Mouse (Mus musculus) megakaryocyte, embryonic 14.5 days (primary cell): ENCODE measurements around the gene Tmprss3. TPM values are rescaled to one million over a fixed set of nuclear protein-coding genes. Genes with fewer than 3 reads are reported as not detected.

Experiments
- H3K27me3 ChIP-seq: replicated peaks from 2 replicates; pipeline ENCODE3; 2012; ENCODE audit warnings: inconsistent platforms
- H3K36me3 ChIP-seq: replicated peaks from 2 replicates; pipeline ENCODE3; 2012; ENCODE audit warnings: low read length, inconsistent platforms, mixed read lengths
- H3K4me1 ChIP-seq: 2 replicates; pipeline ENCODE4 v1.6.1; 2012; ENCODE audit warnings: inconsistent platforms
- H3K4me3 ChIP-seq: replicated peaks from 2 replicates; pipeline ENCODE3; 2012; ENCODE audit warnings: moderate library complexity, mild to moderate bottlenecking, inconsistent platforms
- H3K9me3 ChIP-seq: 2 replicates; pipeline ENCODE4 v1.6.1; 2012; ENCODE audit warnings: inconsistent platforms
- FLI1 ChIP-seq: IDR thresholded peaks from 2 replicates; pipeline ENCODE4 v1.6.1; 2012; ENCODE audit warnings: low read length, inconsistent platforms, mixed read lengths
- GATA1 ChIP-seq: IDR thresholded peaks from 3 replicates; pipeline ENCODE4 v1.6.1; 2012; ENCODE audit warnings: mixed read lengths, low read length, inconsistent platforms, borderline replicate concordance
- polyA plus RNA-seq: library from polyadenylated mRNA; stranded (reverse); fragments of >175 nt; gene quantifications from 2 replicates; pipeline ENCODE4 v1.2.3, GENCODE M21; 2012; ENCODE audit warnings: low replicate concordance; ENCODE audit not compliant: insufficient read depth

The Tmprss3 gene
- polyA plus RNA-seq, 1 experiment = 0.10 TPM

DNA sequence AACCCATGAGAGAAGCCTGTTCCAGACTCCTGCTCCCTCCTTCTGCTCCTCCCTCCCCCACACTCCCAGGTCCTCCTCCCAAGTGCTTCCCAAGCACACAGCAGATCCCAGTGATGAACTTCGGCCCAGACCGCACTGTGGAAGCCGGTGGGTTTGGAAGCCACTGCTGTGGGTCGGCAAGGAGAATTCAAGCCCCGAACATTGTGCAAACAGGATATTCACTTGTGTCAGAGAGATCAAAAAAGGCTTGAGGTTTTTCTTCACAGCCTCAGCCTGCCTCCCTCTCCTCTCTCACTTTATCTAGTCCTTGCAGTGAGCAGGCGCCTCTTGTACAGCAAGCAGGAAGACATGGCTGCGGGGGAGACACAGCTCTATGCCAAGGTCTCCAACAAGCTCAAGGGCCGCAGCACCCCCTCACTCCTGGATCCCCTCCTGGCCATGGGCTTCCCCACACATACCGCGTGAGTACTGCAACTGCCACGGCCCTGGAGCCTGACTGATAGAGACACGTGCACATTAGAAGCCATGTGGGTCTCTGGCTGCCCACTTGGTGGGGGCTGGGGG is 9.1 kb upstream of the Tmprss3 start, which contains the start of gene Ubash3a:
Gene Ubash3a, plus strand, starts transcription at position 103 of the 564 bp plus-strand sequence.
- Histone ChIP-seq H3K27me3 (no peaks in the 10 kb centered on the region), H3K4me3 (peak within 1 kb of the TSS; percentile 92), H3K4me1 (peaks cover 75% of the 10 kb centered on the region), H3K9me3 (no peaks in the 10 kb centered on the region), H3K36me3 (peaks cover 33% of the 10 kb centered on the region)
- no peak for TF ChIP-seq GATA1
- TF ChIP-seq FLI1 = no peak

- Histone ChIP-seq H3K27me3 (peaks cover 3% of the 10 kb centered on the region), H3K4me1 (peaks cover 53% of the 10 kb centered on the region), H3K36me3 (no peaks in the 10 kb centered on the region), H3K4me3 (no peak overlapping the region), H3K9me3 (no peaks in the 10 kb centered on the region)
- no peak for TF ChIP-seq GATA1
- no peak for TF ChIP-seq FLI1
Observed at GRCm38 (mm10) chr17:31196283-31196682, 2.5 kb downstream of the Tmprss3 start.

GRCm38 (mm10) chr17:31195207-31195606 is 3.6 kb downstream of the Tmprss3 start:
- no peak overlapping the region for H3K4me3 ChIP-seq
- H3K9me3 ChIP-seq = no peaks in the 10 kb centered on the region
- H3K27me3 ChIP-seq = peaks cover 4% of the 10 kb centered on the region
- H3K36me3 ChIP-seq = no peaks in the 10 kb centered on the region
- H3K4me1 ChIP-seq = peaks cover 56% of the 10 kb centered on the region
- no peak for TF ChIP-seq FLI1
- no peak for TF ChIP-seq GATA1

- Histone ChIP-seq H3K4me1 (peaks cover 50% of the 10 kb centered on the region), H3K9me3 (no peaks in the 10 kb centered on the region), H3K4me3 (no peak overlapping the region), H3K36me3 (no peaks in the 10 kb centered on the region), H3K27me3 (peaks cover 10% of the 10 kb centered on the region)
- TF ChIP-seq GATA1 = no peak
- TF ChIP-seq FLI1 = no peak
Observed at GRCm38 (mm10) chr17:31193360-31193759, 5.4 kb downstream of the Tmprss3 start.

DNA sequence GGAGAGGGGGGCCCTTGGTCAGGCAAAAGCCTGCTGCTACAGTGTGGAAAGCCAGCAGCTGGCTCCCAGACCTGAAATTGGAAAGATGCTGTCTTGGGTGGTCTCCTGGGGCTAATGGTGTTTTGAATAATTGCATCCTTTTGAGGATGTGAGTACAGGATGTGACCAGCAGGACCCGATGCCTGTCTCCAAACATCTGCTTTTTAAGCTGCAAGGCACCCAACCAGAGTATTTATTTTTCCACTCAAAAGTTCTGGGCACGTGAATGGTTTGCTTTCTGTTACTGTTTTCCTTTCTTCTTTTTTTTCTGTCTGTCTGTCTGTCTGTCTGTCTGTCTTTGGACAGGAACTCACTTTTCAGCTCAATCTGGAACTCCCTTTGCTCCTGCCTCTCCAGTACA is 6.1 kb downstream of the Tmprss3 start:
- Histone ChIP-seq H3K27me3 (peaks cover 14% of the 10 kb centered on the region), H3K4me3 (no peak overlapping the region), H3K4me1 (peaks cover 51% of the 10 kb centered on the region), H3K36me3 (no peaks in the 10 kb centered on the region), H3K9me3 (no peaks in the 10 kb centered on the region)
- TF ChIP-seq GATA1 (no peak), FLI1 (no peak)

- peaks cover 59% of the 10 kb centered on the region for H3K4me1 ChIP-seq
- no peak overlapping the region for H3K4me3 ChIP-seq
- H3K27me3 ChIP-seq = peaks cover 14% of the 10 kb centered on the region
- peaks cover 1% of the 10 kb centered on the region for H3K36me3 ChIP-seq
- H3K9me3 ChIP-seq = no peaks in the 10 kb centered on the region
- no peak for TF ChIP-seq FLI1
- no peak for TF ChIP-seq GATA1
Observed at GRCm38 (mm10) chr17:31191825-31192224, 7.0 kb downstream of the Tmprss3 start.

GRCm38 (mm10) chr17:31187370-31187769 is 11.4 kb downstream of the Tmprss3 start:
- Histone ChIP-seq H3K9me3 (no peaks in the 10 kb centered on the region), H3K4me1 (peaks cover 43% of the 10 kb centered on the region), H3K27me3 (peaks cover 17% of the 10 kb centered on the region), H3K36me3 (peaks cover 3% of the 10 kb centered on the region), H3K4me3 (no peak overlapping the region)
- TF ChIP-seq GATA1 (no peak), FLI1 (no peak)

DNA sequence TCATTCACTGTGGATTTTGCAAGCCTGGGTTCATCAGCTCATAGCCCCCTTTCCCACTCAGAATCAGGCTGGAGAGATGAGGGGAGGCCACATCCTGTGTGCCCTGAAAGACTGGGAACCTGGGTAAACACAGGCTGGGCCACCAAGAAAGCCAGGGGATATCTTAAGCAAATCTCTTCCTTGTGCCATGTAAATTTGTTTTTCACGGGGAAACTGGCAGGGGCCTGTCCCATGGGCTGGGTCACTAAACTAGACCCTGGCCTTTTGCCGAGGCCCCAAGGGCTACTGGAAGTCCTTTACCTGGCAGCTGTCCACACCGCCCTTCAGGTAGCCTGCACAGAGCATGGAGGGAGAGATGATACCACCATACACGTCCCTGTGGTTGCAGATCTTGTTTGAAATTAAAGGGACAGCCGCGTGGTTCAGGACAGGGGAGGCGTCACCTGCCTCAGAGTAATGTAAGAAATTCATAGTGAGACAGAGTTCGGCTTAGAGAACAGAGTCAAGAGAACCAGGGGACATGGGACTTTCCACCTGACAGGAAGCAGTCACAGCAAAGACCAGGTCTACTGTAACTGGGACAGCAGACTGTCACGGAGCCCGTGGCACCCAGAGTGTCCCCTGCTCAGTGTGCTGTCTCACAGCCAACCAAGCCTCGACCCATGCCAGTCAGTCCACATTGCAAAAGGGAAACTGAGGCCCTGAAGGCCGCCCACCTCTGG is 14.3 kb downstream of the Tmprss3 start:
- H3K4me3 ChIP-seq = no peak overlapping the region
- H3K27me3 ChIP-seq = peaks cover 27% of the 10 kb centered on the region
- no peaks in the 10 kb centered on the region for H3K9me3 ChIP-seq
- TF ChIP-seq GATA1 = no peak
- no peak for TF ChIP-seq FLI1
- peaks cover 26% of the 10 kb centered on the region for H3K4me1 ChIP-seq
- peaks cover 3% of the 10 kb centered on the region for H3K36me3 ChIP-seq

- no peak overlapping the region for H3K4me3 ChIP-seq
- H3K9me3 ChIP-seq = no peaks in the 10 kb centered on the region
- H3K36me3 ChIP-seq = peaks cover 3% of the 10 kb centered on the region
- peaks cover 25% of the 10 kb centered on the region for H3K27me3 ChIP-seq
- no peak for TF ChIP-seq GATA1
- no peak for TF ChIP-seq FLI1
- H3K4me1 ChIP-seq = peaks cover 25% of the 10 kb centered on the region
Observed at GRCm38 (mm10) chr17:31183180-31183974, 15.4 kb downstream of the Tmprss3 start.

DNA sequence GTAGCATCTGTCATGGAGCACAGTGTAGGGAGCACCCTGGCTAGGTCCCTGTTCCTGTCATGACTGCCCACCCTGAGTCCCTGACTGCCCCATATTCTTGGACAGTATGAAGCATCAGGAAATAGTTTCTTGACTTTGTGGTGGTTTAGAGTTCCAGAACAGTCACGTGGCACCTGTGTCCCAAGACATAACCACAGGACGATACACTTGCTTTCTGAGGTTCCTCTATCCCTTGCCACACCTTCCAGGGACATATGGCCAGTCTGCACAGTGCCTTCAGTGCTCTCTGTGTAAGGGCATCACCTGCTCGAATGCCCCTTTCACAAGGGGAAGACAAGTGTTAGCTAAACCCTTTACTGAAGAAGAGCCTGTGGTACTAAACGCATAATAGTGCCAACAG is 17.3 kb downstream of the Tmprss3 start:
- peaks cover 29% of the 10 kb centered on the region for H3K27me3 ChIP-seq
- no peaks in the 10 kb centered on the region for H3K9me3 ChIP-seq
- no peak for TF ChIP-seq GATA1
- no peak for TF ChIP-seq FLI1
- no peaks in the 10 kb centered on the region for H3K36me3 ChIP-seq
- H3K4me1 ChIP-seq = peaks cover 20% of the 10 kb centered on the region
- H3K4me3 ChIP-seq = no peak overlapping the region
